Mouse (Mus musculus) G1E (cell line): ENCODE results near the gene Fkbp7.

Experiments used
- CTCF ChIP-seq: IDR thresholded peaks from 2 replicates; pipeline ENCODE4 v1.5.1; 2012; ENCODE audit warnings: low read depth, low read length, inconsistent platforms, mixed read lengths
- GATA1 ChIP-seq: IDR thresholded peaks from 2 replicates; pipeline ENCODE4 v1.6.1; 2012; ENCODE audit warnings: borderline replicate concordance, low read length, inconsistent platforms, mixed read lengths
- GATA2 ChIP-seq: IDR thresholded peaks from 2 replicates; pipeline ENCODE4 v1.6.1; 2012; ENCODE audit warnings: low read depth, low read length, inconsistent platforms, borderline replicate concordance
- POLR2AphosphoS5 ChIP-seq: IDR thresholded peaks from 2 replicates; pipeline ENCODE4 v1.6.1; 2012; ENCODE audit warnings: low read depth, low read length, inconsistent platforms; ENCODE audit not compliant: insufficient replicate concordance
- TAL1 ChIP-seq: conservative IDR thresholded peaks from 2 replicates; pipeline ENCODE4 v1.6.1; 2012; ENCODE audit warnings: low read depth, low read length, inconsistent platforms, mixed read lengths

DNA sequence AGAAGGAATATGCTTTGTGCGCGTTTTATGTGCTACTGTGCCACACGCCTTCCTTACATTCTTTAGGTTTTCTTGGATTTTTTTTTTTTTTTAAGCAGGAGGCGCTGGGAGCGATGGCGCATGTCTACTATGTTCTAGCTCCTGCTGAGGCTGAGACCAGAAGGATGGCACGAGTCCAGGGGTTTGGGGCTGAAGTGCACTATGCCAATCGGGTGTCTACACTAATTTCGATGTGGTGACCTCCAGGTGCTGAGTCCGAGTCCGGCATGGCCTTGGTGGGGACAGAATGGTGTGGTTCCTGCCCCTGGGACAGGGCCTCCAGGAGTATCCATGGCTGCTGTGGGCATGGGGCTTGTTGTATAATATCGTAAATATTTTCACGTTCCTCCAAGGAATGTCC, 14.4 kb downstream of the Fkbp7 start:
- TF ChIP-seq CTCF (no peak), POLR2AphosphoS5 (no peak), TAL1 (no peak), GATA1 (no peak), GATA2 (no peak)
